Mouse (Mus musculus) adrenal gland, adult 8-10 months (tissue): Measurements from ENCODE around the gene Vpreb1. TPM values are rescaled to one million over a fixed set of nuclear protein-coding genes. Genes with fewer than 3 reads are reported as not detected.

Experiments
- DNase-seq: peaks from one replicate; pipeline ENCODE4 v3.0.0; 2022
- total RNA-seq, 4 experiments: library from RNA; stranded (reverse); gene quantifications; 2 replicates each; pipeline ENCODE4 v1.2.4; 2022

Gene Vpreb1
- total RNA-seq, 4 experiments from 2014 or later, result 0.77 to 0.81 TPM; not detected in 2

DNA sequence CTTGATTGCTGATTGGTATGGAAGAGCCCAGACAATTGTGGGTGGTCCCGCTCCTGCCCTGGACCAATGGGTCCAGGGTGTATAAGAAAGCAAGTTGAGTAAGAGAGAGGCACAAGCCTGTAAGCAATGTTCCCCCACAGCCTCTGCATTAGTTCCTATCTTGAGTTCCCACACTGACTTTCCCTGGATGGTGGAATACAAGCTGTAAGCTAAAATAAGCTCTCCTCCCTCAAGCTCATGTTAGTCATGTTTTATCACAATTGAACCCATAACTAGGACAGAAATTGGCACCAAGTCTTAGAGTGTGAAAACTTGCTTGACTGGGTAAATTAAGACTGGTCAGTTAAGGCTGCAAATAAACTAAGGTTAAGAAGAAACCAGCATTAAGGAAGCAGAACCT lies 15.1 kb downstream of the Vpreb1 start:
- no peak for DNase-seq

DNA sequence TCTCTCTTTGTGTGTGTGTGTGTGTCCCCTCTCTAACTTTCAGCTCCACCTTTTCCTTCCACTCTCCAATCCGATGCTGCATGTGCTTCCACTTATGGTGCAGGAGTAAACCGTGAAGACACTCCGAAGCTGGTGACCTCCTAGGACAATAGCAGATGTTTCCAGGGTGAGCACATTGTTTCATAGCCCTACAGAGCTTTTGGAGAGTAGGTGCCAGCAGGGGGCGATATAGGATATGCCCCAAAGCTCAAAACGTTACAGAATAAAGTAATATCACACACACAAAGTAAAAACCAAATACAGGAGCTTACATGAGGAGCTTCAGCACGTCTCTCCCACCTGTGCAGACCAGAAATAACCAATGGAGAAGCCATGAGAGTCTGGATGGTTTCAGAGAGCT lies 15.8 kb downstream of the Vpreb1 start:
- DNase-seq, result no peak

GRCm38 (mm10) chr16:16852411-16852810 lies 18.2 kb downstream of the Vpreb1 start:
- DNase-seq, result no peak

DNA sequence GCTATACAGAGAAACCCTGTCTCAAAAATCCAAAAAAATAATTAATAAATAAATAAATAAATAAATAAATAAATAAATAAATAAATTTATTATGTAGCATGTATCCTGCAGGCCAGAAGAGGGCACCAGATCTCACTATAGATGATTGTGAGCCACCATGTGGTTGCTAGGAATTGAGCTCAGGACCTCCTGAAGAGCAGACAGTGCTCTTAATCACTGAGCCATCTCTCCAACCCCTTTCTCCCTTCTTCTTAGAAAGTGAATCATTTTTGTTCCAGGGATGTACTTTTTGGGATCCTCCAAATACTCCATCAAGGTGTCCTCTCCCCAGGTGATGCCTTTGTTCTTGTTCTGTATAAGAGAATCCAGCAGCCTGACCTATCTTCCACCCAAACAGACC lies 21.4 kb downstream of the Vpreb1 start:
- no peak for DNase-seq

DNA sequence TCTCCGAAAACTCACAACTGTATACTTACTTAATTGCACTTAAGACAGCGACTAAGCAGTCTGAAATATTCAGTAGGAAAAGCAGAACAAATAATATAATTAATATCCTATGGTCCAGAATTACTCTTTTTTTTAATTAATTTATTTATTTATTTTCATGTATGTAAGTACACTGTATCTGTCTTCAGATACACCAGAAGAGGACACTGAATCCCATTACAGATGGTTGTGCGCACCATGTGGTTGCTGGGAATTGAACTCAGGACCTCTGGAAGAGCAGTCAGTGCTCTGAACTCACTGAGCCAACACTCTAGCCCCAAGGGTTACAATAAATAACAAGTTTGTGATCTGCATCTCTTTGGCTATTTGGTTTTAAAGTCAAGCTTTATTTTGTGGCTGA lies 41.0 kb downstream of the Vpreb1 start:
- DNase-seq, result no peak

DNA sequence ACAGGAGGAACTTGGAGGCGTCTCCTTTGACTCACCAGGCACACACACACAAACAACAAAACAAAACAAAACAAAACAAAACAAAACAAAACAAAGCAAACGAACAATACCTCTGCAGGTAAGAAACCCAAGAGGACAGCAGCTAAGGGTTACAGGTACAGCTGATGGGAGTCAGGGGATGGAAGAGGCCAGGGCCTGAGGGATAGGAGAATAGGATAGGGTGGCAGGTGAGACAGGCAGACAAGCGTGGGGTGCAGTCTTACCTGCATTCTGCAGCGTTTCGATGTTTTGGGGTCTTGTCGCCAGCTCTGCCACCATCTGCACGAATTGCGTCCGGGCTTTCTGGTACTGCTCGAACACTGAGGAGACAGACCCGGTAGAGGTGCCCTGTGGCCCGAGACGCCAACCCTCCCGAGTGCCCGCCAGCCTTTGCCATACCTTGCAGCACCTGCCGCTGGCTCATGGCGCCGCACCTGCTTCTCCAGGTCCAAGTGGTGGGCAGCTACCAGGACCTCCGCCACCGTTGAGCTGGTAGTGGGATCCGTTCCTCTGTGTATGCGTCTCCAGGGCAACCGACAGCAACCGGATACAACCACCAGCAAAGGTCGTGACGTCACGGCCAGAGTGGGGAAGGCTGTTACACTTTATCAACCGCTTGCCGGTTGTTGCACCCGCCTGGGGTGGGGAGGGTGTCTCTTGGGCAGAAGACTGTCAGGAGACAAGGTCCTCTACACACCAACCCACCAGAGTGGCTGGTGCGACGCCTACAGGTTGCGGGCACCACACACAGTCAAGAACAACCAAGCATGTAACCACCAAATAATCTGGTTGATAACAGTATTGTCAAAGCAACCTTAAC lies 41.7 kb downstream of the Vpreb1 start, which contains the start of gene Spag6l:
Spag6l (minus strand) TSS at position 700 of the 859 bp plus-strand sequence.
- DNase-seq, result peak; percentile 6

GRCm38 (mm10) chr16:16826223-16826622 lies 44.4 kb downstream of the Vpreb1 start:
- DNase-seq, result no peak

DNA sequence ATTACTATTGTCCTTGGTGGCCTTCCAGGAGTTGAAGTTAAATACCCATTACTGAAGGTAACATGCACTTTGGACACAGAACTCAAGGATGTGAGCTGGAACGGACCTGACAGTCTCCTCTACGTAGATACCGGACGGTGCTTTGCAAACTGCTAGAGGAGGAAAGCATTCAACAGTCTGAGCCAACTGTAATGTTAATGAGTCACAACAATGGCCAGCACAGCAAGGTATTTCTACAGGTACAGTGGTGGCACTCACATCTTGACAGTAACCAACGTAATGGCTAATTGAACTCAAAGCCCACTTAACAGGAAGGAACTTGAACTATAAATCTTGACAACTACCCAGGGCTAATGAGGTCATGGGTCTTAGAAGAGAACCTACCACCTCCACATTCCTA lies 45.2 kb downstream of the Vpreb1 start:
- no peak for DNase-seq

Other genes starting within 250 kb of the Vpreb1 start
- not detected for gene Olfr19, start 194.4 kb downstream of the Vpreb1 start, total RNA-seq
- gene Spag6l, start 41.4 kb downstream of the Vpreb1 start, total RNA-seq, result under 1 TPM; 0.25 to 0.94 (median 0.60) TPM
- not detected for gene Igll1, start 6.9 kb downstream of the Vpreb1 start, total RNA-seq
- 10 to 100 TPM; 52.5 to 84.9 (median 68.5) TPM for gene Top3b, start 107 bp downstream of the Vpreb1 start, total RNA-seq
- 10 to 100 TPM; 42.1 to 54.6 (median 43.1) TPM for gene Ppm1f, start 25.6 kb upstream of the Vpreb1 start, total RNA-seq
- gene Mapk1, start 112.5 kb upstream of the Vpreb1 start, total RNA-seq, result 100 to 1,000 TPM; 178 to 210 (median 193) TPM
- 10 to 100 TPM in 2 of 4 experiments, 1 to 10 TPM in 2; 7.4 to 12.2 (median 10.2) TPM for gene Ypel1, start 198.9 kb upstream of the Vpreb1 start, total RNA-seq
- gene Ppil2, start 240.4 kb upstream of the Vpreb1 start, total RNA-seq, result 100 to 1,000 TPM in 3 of 4 experiments, 10 to 100 TPM in 1; 99.4 to 120 (median 106) TPM